Mouse (Mus musculus): ENCODE measurements around the gene Rad21l.
"Not testable (repeated sequence)": the region's sequence is repeated elsewhere in the genome, so short reads cannot be mapped to it uniquely, and the experiment has no call there.

Gene Rad21l

DNA sequence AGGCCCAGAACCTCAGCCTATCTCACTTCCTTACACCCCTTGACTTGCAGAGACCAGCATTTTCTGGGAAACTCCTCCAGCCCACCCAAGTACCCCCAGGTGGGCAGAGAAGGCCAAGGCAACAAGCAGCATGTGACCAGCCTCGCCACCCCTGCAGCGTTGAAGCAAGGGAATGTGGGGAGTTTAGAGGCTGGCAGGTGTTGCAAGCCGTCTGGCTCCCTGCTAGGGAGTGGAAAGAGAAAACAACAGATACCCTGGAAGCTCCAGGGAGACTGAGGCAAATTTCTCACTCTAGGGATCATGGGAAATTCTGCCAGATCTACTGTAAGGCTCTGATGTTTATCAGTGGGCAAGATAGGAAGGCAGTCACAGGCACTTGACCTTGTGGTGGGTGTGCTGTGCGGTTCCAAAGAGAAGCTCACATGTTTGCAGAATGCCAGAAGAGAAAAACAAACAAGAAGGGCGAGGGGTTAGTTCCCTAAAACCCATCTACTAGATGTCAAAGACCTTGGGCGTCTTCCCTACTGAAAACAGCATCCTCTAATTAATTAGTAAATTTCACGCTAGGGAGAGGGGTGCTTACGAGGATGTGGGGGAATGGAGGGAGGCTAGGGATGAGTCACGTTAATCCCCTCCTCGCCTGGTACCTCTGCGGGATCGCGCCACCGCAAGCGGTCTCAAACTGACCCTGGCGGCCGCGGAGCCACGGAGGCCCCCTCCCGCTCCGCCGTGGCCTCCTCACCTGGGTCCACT, 36.8 kb downstream of the Rad21l start:
- no peak for DNase-seq (ENCODE audit: extremely low read depth, insufficient read length, low spot score)

DNA sequence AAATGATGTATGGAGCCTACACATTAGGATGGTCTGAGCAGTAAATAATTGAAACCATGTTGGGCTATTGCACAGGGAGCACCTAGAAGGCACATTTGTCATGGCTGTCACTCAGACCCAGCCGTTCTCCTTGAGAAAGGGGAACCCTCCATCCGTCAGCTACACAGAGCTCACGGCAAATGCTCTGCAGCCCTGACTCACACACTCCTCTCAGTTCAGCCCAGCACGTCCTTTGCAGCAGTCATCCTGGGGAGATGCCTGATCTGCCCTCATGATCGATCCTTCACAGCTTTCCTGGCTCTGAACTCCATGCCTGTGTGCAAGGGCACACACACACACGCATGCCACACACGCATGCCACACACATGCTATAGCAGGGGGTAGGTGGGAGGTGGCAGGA, 39.0 kb downstream of the Rad21l start:
- DNase-seq (ENCODE audit: extremely low read depth, insufficient read length, low spot score), result no peak

DNA sequence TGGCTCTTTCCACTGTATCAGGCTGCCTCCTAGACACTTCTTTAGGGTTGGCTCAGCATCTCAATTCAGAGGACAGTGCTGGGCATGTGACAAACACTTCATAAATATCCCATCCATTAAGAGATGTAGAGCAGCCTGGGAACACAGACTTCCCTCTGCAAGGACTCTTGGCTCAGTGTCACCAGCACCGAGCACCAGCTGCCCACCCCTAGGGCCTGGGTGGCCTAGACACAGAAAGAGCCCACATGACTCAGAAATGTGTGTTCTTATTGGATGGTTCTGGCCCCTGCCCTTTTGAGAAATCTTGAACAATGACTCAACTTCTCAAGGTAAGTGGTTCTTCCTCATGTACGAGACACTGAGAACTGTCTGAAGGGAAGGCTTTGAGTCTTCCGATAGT, 40.3 kb downstream of the Rad21l start:
- no peak for DNase-seq (ENCODE audit: extremely low read depth, insufficient read length, low spot score)

DNA sequence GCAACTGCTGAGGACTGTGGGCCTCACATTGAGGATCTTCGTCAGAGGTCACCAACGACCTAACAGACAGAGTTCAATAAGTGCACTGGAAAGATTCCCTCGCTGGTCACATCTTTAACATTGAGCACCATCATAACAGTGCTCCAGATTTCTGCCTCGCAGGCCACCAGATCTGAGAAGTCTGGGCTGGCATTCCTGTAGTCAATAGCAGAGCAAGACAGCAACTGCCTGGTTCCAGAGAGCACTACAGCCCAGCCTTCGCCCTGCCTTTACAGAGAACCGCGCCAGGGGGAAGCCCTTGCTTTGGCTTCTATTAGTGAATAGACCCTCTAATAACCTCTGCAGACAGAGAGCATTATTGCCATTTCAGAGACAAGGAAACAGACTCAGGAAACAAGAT, 42.0 kb downstream of the Rad21l start:
- DNase-seq (ENCODE audit: extremely low read depth, insufficient read length, low spot score), result no peak

DNA sequence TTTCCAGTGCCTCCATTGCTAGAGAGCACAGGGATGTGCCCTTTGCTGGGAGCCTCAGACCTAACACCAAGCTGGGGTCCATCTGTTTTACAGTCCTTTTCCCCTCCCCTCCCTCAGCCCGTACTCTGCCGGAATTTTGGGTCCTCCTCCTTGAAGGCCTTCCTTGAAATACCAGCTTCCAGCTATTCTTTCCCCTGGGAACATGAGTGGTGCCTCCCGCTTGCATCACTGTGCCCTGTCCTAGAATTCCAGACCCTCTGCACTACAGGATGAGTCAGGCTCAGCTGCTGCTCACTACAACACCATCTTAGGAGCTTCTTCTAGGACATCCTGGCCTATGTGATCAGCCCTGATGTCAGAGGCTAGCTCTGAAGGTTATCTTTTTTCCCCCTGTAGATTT, 44.6 kb downstream of the Rad21l start:
- no peak for DNase-seq (ENCODE audit: extremely low read depth, insufficient read length, low spot score)

DNA sequence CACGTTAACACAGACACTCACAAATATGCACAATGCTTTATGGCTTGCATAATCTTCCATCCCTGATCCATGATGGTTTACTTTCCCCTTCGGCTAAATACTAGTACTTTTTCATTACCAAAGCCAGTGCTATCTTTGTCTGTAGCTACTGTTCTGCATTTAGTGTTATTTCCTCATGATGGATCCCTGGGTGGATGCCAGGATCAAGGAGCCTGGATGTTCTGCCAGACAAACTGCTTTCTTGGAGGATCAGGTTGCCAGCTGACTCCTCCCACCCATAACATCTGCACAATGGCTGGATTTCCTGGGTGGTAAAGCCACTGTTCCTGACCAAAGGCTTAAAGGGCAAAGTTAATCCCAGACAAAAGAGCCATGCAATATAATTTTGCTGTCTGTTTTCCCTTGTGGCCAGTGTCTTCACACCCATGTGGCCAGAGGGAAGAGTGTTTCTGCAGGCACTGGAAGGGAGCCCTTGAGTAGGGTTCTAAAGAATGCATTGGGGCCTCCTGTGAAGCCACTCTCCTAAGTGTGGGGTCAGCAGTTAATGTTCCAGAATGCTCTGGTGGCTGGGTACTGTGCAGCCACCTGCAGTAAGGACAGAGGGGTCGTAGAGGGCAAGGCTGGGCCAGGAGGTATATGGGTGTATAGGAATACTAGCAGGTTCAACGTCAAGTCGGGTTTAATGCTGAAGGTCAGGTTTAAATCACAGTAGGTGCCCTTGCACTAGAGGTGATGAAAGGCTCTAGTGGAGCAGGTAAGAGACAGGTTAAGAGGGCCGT, 51.6 kb downstream of the Rad21l start:
- DNase-seq (ENCODE audit: extremely low read depth, insufficient read length, low spot score), result no peak

DNA sequence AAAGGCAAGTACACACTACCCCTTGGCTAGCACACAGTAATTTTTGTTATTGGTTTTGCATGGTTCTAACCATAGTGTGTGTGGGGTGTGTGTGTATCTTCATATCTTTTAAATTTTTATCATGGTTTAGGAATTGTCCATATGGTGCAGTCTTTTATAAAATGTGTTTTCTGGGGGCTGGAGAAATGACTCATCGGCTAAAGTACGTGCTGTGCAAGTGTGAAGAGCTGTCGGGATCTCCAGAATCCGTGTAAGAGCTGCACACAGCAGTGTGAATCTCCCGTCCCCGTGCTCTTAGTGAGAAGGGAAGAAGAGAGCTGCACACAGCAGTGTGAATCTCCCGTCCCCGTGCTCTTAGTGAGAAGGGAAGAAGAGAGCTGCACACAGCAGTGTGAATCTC, 52.6 kb downstream of the Rad21l start:
- not testable (repeated sequence) for DNase-seq (ENCODE audit: extremely low read depth, insufficient read length, low spot score)

DNA sequence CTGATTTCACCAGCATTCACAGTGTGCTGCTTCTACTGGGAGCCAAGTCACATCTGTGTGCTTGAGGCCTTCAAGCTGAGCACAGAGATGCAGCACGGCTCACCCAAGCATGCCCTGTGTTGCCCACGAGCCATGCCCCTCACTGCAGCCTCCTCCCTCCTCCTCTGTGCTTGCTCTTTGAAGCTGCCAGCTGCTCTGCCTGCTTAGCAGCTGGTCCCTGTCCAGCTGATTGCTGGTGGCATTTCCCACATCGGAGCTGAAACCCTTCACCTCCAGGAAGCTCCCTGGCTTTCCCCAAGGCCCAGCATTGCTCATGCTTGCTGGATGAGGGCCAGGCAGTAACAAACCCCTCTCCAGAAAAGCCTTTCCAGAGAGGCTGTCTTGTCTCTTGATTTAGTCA, 58.4 kb downstream of the Rad21l start:
- peak; percentile 51 for DNase-seq (ENCODE audit: extremely low read depth, insufficient read length, low spot score)

DNA sequence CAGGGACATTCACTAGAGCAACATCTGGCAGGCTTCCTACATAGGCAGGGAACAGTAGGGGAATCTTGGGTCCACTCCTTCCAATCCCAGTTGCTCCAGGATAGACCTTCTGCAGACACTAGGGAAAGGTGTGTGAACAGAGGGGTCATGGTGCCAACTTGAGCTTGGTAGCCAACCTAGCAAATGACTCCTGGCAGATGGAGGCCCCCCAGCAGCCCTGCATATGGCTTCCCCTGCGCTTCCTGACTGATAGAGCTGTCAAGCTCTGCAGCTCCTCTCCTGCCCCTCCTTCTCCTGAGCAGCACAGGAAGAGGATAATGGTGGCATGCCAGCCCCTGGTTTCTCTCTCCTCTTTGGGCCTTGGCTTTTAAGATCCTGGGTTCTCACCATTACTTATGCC, 59.9 kb downstream of the Rad21l start:
- no peak for DNase-seq (ENCODE audit: extremely low read depth, insufficient read length, low spot score)

DNA sequence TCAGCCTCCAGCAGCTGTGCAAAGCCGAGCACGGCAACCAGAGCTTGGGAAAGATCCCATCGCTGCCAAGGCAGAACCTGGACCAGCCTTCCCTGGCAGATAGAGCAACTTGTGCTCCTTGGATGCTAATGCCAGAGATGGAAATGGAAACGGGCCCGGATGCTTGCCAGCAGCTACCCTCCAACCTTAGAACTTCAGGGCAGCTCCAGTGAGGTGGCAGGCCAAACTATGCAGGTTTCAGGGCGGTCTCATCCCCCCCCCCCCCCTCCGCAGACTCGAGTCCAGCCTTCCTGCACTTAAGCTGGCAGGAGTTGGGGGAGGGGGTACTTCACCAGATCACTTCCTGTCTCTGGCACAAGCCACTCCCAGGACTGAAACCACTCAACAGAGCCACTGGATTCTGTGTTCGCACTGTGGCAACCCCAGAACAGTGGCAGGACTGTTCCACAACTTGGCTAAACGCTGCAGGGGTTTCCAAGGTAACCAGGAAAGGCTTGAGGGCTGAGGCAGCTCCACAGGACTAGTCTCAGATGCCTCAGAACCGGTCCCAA, 62.8 kb downstream of the Rad21l start:
- DNase-seq (ENCODE audit: extremely low read depth, insufficient read length, low spot score), result peak; percentile 79

DNA sequence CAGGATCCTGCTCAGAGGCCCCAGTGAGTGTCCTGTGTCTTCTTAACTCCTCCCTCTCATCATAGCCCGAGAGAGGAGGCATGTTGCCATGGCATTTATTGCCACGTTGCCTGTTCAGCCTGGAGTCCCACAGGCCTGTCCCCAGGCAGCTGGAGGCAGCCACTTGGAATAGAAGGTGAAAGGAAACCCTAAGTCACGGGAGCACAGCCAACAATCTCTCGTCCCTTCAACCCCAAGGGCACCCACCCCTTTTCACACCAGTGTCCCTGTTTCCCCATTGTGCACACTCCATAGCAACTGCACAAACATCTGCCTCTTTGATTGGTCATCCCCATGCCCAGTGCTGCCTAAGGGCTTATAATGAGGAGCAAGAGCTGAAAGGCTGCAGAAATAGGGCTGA, 64.7 kb downstream of the Rad21l start:
- no peak for DNase-seq (ENCODE audit: extremely low read depth, insufficient read length, low spot score)

DNA sequence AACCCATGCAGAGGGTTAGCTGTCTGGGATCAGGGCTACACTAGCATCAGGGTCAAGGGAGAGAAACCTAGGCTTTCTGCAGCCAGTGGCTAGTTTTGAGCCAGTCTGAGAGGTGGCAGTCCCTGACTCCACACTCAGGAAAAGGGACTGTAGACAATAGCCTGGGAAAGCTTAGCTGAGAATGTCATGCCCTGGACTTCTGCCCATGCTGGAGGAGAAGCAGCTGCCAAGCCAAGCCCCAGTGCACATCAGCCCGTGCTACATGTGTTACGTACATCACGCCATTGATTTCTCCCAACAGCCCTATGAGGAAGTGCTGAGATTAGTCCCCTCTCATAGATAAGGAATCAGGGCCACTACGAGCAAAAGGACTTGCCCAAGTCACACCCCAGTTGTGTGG, 66.2 kb downstream of the Rad21l start:
- no peak for DNase-seq (ENCODE audit: extremely low read depth, insufficient read length, low spot score)

DNA sequence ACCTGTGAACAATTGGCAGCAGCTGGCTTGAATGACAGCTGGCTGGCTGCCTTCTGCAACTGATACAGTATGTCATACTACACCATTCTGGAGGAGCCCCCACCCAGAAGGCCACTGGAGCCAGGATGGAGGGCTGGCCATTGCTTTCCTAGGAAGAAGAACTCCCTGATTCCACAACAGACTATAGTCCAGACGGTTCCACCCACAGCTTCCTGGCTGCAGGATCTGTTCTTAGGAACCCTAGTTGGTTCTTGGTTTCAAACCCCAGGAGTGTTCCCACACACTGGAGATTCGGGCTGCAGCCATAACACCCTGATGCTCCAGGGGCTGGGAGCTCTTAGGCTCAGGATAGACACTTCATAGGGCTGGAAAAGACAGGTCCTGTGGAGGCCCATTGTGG, 70.3 kb downstream of the Rad21l start:
- no peak for DNase-seq (ENCODE audit: extremely low read depth, insufficient read length, low spot score)

Measured in 3134 (cell line).